ENCODE assay signal across 8 mouse cellular contexts in the genomic region with DNA sequence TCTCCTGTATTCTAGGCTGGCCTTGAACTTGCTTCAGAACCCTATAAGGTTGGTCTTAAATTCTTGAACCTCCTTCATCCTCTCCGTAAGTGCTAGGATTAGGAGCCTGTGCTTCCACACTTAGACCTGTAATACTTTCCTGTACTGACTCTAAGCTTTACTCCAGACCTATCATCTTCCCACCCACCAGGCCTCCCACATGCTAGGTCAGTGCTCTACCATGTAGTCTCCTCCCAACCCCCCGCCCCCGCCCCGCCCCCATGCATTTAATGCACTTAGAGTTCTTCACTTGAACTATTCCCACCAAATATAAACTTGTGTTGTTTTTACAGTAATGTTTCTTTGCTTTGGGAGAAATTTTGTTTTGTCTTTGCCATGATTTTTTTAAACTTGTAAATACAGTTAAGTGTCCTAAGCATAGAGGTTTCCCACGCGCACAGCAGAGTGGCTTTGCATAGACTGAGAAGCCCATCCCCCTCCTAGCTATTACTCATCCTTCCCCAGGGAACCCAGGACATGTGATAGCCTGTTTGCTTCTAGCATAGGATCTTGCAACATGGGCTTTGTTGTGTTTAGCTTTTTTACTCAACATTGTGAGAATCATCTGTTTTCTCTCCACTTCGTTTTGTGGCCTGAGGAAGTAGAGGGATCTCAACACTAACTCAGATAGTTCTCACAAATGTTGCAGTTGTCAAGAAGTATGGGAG. TPM values are rescaled to one million over a fixed set of nuclear protein-coding genes. Genes with fewer than 3 reads are reported as not detected.
DNase-seq lines count a peak whose midpoint lies in the region; ATAC-seq lines count a peak whose summit lies in the region.

No protein-coding gene starts in this region.

- H3K4me3 ChIP-seq in limb, embryonic 15.5 days: no peak overlapping the region
- H3K4me3 ChIP-seq in forebrain, embryonic 12.5 days (replicated peaks): no peak overlapping the region

- no peaks in the 10 kb centered on the region for H3K27me3 ChIP-seq in limb, embryonic 15.5 days
- H3K27me3 ChIP-seq in forebrain, embryonic 12.5 days: no peaks in the 10 kb centered on the region

- peaks cover 18% of the 10 kb centered on the region for H3K4me1 ChIP-seq in limb, embryonic 15.5 days
- peaks cover 19% of the 10 kb centered on the region for H3K4me1 ChIP-seq in forebrain, embryonic 12.5 days

- no peak overlapping the region for H3K9ac ChIP-seq in limb, embryonic 15.5 days
- H3K9ac ChIP-seq in forebrain, embryonic 12.5 days: no peak overlapping the region

- H3K27ac ChIP-seq in limb, embryonic 15.5 days: peak overlapping the region; percentile 27; the same call in 1 of the 2 replicates
- no peak overlapping the region for H3K27ac ChIP-seq in forebrain, embryonic 12.5 days

- no peaks in the 10 kb centered on the region for H3K36me3 ChIP-seq in limb, embryonic 15.5 days
- H3K36me3 ChIP-seq in forebrain, embryonic 12.5 days (replicated peaks): no peaks in the 10 kb centered on the region

- no peak overlapping the region for H3K4me2 ChIP-seq in limb, embryonic 15.5 days
- H3K4me2 ChIP-seq in forebrain, embryonic 12.5 days: no peak overlapping the region

- H3K9me3 ChIP-seq in limb, embryonic 15.5 days: no peaks in the 10 kb centered on the region
- H3K9me3 ChIP-seq in forebrain, embryonic 12.5 days: no peaks in the 10 kb centered on the region

- ATAC-seq in limb, embryonic 15.5 days (ENCODE audit: insufficient number of reproducible peaks, low FRiP score, low TSS enrichment, low read depth): no peak
- ATAC-seq in forebrain, embryonic 12.5 days (ENCODE audit: low FRiP score): no peak
- no peak for ATAC-seq in cerebellum, adult (ENCODE audit: insufficient number of reproducible peaks, low FRiP score, low TSS enrichment)

- WGBS in limb, embryonic 15.5 days: 72% methylated on average over 7 of the region's 7 CpGs
- 90% methylated on average over 7 of the region's 7 CpGs for WGBS in forebrain, embryonic 12.5 days

- DNase-seq in ovary, adult 18-20 months (ENCODE audit: low spot score): peak; percentile 34
- DNase-seq in ovary, postnatal 10 days (ENCODE audit: low spot score): no peak
- peak; percentile 40 for DNase-seq in adrenal gland, postnatal 25 days
- peak; percentile 75 for DNase-seq in heart, adult 8-10 months (ENCODE audit: low spot score)
- peak; percentile 71 for DNase-seq in yolk sac, embryonic 10.5 days (ENCODE audit: low spot score)

RNA-seq across cellular contexts. Expression of a gene that starts 6.8 kb away (rescaled TPM):
- total RNA-seq in adrenal gland, postnatal 25 days (2021): 37.3 and 45.0 TPM in 2 replicates
- 10 to 100 TPM; 20.3 to 24.4 (median 22.7) TPM for total RNA-seq in heart, adult 8-10 months (2022)
- 40.6 and 41.4 TPM in 2 replicates for polyA plus RNA-seq in limb, embryonic 15.5 days (2015; fragmentation: Nextera tagmentation; extraction: Ambion mirVana)
- polyA plus RNA-seq in forebrain, embryonic 12.5 days (2016; fragmentation: Nextera tagmentation; extraction: Ambion mirVana): 51.7 and 53.1 TPM in 2 replicates

RNA-seq across cellular contexts. Expression of a gene that starts 55.8 kb away (rescaled TPM):
- 121 and 126 TPM in 2 replicates for total RNA-seq in adrenal gland, postnatal 25 days (2021)
- total RNA-seq in heart, adult 8-10 months (2022): 10 to 100 TPM; 24.5 to 25.5 (median 24.6) TPM
- 44.9 and 45.2 TPM in 2 replicates for polyA plus RNA-seq in limb, embryonic 15.5 days (2015; fragmentation: Nextera tagmentation; extraction: Ambion mirVana)
- polyA plus RNA-seq in forebrain, embryonic 12.5 days (2016; fragmentation: Nextera tagmentation; extraction: Ambion mirVana): 67.4 and 72.9 TPM in 2 replicates
